Mouse (Mus musculus): ENCODE measurements around the gene Nlrp5. TPM values are rescaled to one million over a fixed set of nuclear protein-coding genes. Genes with fewer than 3 reads are reported as not detected.
"Not testable (repeated sequence)": the region's sequence is repeated elsewhere in the genome, so short reads cannot be mapped to it uniquely, and the experiment has no call there.

Nlrp5 gene
- polyA plus RNA-seq (2014; fragmentation: Nextera tagmentation; extraction: Ambion mirVana) = not detected in 2 replicates

- Histone ChIP-seq H3K36me3 (ENCODE audit: control insufficient read depth, insufficient read depth, low read length) (no peaks in the 10 kb centered on the region), H3K4me2 (ENCODE audit: low read depth, low read length) (no peak within 1 kb of the TSS), H3K9ac (replicated peaks; ENCODE audit: low read depth, low read length) (no peak within 1 kb of the TSS), H3K27me3 (ENCODE audit: control insufficient read depth, insufficient read depth, low read length) (no peaks in the 10 kb centered on the region), H3K4me3 (ENCODE audit: low read depth, low read length) (no peak within 1 kb of the TSS), H3K27ac (ENCODE audit: low read depth, low read length) (no peak within 1 kb of the TSS), H3K4me1 (ENCODE audit: control insufficient read depth, insufficient read depth, low read length) (no peaks in the 10 kb centered on the region), H3K9me3 (ENCODE audit: control insufficient read depth, low read length) (peaks cover 16% of the 10 kb centered on the region)
- no peak for ATAC-seq (ENCODE audit: low read depth)
- 76% methylated on average over 10 of the region's 10 CpGs for WGBS
Measured at GRCm38 (mm10) chr7:23385589-23385988, at the start of gene Nlrp5. Gene Nlrp5, plus strand, starts transcription at chr7:23385889.

GRCm38 (mm10) chr7:23358311-23358710 is 27.4 kb upstream of the Nlrp5 start:
- not testable (repeated sequence) for H3K4me1 ChIP-seq (ENCODE audit: control insufficient read depth, insufficient read depth, low read length); H3K9ac ChIP-seq (replicated peaks; ENCODE audit: low read depth, low read length); H3K27me3 ChIP-seq (ENCODE audit: control insufficient read depth, insufficient read depth, low read length); H3K4me2 ChIP-seq (ENCODE audit: low read depth, low read length); H3K4me3 ChIP-seq (ENCODE audit: low read depth, low read length); ATAC-seq (ENCODE audit: low read depth); H3K36me3 ChIP-seq (ENCODE audit: control insufficient read depth, insufficient read depth, low read length); H3K27ac ChIP-seq (ENCODE audit: low read depth, low read length)
- WGBS = 96% methylated on average over 11 of the region's 13 CpGs
- H3K9me3 ChIP-seq (ENCODE audit: control insufficient read depth, low read length) = peaks cover 11% of the 10 kb centered on the region

GRCm38 (mm10) chr7:23470201-23470600 is 84.5 kb downstream of the Nlrp5 start:
- not testable (repeated sequence) for H3K4me1 ChIP-seq (ENCODE audit: control insufficient read depth, insufficient read depth, low read length); H3K27me3 ChIP-seq (ENCODE audit: control insufficient read depth, insufficient read depth, low read length); H3K27ac ChIP-seq (ENCODE audit: low read depth, low read length); ATAC-seq (ENCODE audit: low read depth); H3K36me3 ChIP-seq (ENCODE audit: control insufficient read depth, insufficient read depth, low read length); H3K4me3 ChIP-seq (ENCODE audit: low read depth, low read length); H3K9ac ChIP-seq (replicated peaks; ENCODE audit: low read depth, low read length); H3K4me2 ChIP-seq (ENCODE audit: low read depth, low read length)
- peaks cover 10% of the 10 kb centered on the region; the same call in 1 of the 2 replicates for H3K9me3 ChIP-seq (ENCODE audit: control insufficient read depth, low read length)
- WGBS = 78% methylated on average over 3 of the region's 3 CpGs

GRCm38 (mm10) chr7:23470832-23471231 is 85.1 kb downstream of the Nlrp5 start:
- ATAC-seq (ENCODE audit: low read depth); H3K36me3 ChIP-seq (ENCODE audit: control insufficient read depth, insufficient read depth, low read length); H3K27me3 ChIP-seq (ENCODE audit: control insufficient read depth, insufficient read depth, low read length); H3K4me2 ChIP-seq (ENCODE audit: low read depth, low read length); H3K9ac ChIP-seq (replicated peaks; ENCODE audit: low read depth, low read length); H3K4me1 ChIP-seq (ENCODE audit: control insufficient read depth, insufficient read depth, low read length); H3K4me3 ChIP-seq (ENCODE audit: low read depth, low read length); H3K27ac ChIP-seq (ENCODE audit: low read depth, low read length): not testable (repeated sequence)
- 73% methylated on average over 3 of the region's 3 CpGs for WGBS
- H3K9me3 ChIP-seq (ENCODE audit: control insufficient read depth, low read length) = peaks cover 10% of the 10 kb centered on the region; the same call in 1 of the 2 replicates

GRCm38 (mm10) chr7:23472886-23473285 is 87.2 kb downstream of the Nlrp5 start:
- not testable (repeated sequence) for H3K9ac ChIP-seq (replicated peaks; ENCODE audit: low read depth, low read length); H3K27ac ChIP-seq (ENCODE audit: low read depth, low read length); H3K9me3 ChIP-seq (ENCODE audit: control insufficient read depth, low read length); H3K36me3 ChIP-seq (ENCODE audit: control insufficient read depth, insufficient read depth, low read length); H3K4me1 ChIP-seq (ENCODE audit: control insufficient read depth, insufficient read depth, low read length); H3K4me2 ChIP-seq (ENCODE audit: low read depth, low read length); H3K27me3 ChIP-seq (ENCODE audit: control insufficient read depth, insufficient read depth, low read length); ATAC-seq (ENCODE audit: low read depth); H3K4me3 ChIP-seq (ENCODE audit: low read depth, low read length)
- WGBS = 59% methylated on average over 2 of the region's 2 CpGs

Small RNAs within 50 kb of the gene (microRNA-seq; reads per million reads assigned to microRNA genes)
- gene Gm25196 = not detected

Other genes with a start within 250 kb of the Nlrp5 start
- gene Gm10662, start 241.4 kb upstream of the Nlrp5 start, polyA plus RNA-seq (2014; fragmentation: Nextera tagmentation; extraction: Ambion mirVana) = not detected in 2 replicates
- gene Vmn1r165, start 168.6 kb upstream of the Nlrp5 start, polyA plus RNA-seq (2014; fragmentation: Nextera tagmentation; extraction: Ambion mirVana) = not detected in 2 replicates
- not detected in 2 replicates for gene Vmn1r166, start 134.2 kb upstream of the Nlrp5 start, polyA plus RNA-seq (2014; fragmentation: Nextera tagmentation; extraction: Ambion mirVana)
- not detected in 2 replicates for gene Gm6902, start 107.0 kb upstream of the Nlrp5 start, polyA plus RNA-seq (2014; fragmentation: Nextera tagmentation; extraction: Ambion mirVana)
- gene Nlrp4e, start 84.7 kb upstream of the Nlrp5 start, polyA plus RNA-seq (2014; fragmentation: Nextera tagmentation; extraction: Ambion mirVana) = not detected in 2 replicates
- not detected in 2 replicates for gene Vmn1r167, start 121.3 kb downstream of the Nlrp5 start, polyA plus RNA-seq (2014; fragmentation: Nextera tagmentation; extraction: Ambion mirVana)
- gene Vmn1r168, start 153.8 kb downstream of the Nlrp5 start, polyA plus RNA-seq (2014; fragmentation: Nextera tagmentation; extraction: Ambion mirVana) = not detected in 2 replicates
- not detected in 2 replicates for gene Vmn1r169, start 189.6 kb downstream of the Nlrp5 start, polyA plus RNA-seq (2014; fragmentation: Nextera tagmentation; extraction: Ambion mirVana)
- not detected in 2 replicates for gene Vmn1r170, start 220.3 kb downstream of the Nlrp5 start, polyA plus RNA-seq (2014; fragmentation: Nextera tagmentation; extraction: Ambion mirVana)
- not detected in 2 replicates for gene Vmn1r171, start 244.8 kb downstream of the Nlrp5 start, polyA plus RNA-seq (2014; fragmentation: Nextera tagmentation; extraction: Ambion mirVana)

Data from neural tube, embryonic 14.5 days (tissue).